Mouse (Mus musculus): Measurements from ENCODE around the gene Haghl. TPM values are rescaled to one million over a fixed set of nuclear protein-coding genes. Genes with fewer than 3 reads are reported as not detected.

Gene Haghl
- total RNA-seq, 2 experiments from 2014 or later: 112 to 123 TPM

DNA sequence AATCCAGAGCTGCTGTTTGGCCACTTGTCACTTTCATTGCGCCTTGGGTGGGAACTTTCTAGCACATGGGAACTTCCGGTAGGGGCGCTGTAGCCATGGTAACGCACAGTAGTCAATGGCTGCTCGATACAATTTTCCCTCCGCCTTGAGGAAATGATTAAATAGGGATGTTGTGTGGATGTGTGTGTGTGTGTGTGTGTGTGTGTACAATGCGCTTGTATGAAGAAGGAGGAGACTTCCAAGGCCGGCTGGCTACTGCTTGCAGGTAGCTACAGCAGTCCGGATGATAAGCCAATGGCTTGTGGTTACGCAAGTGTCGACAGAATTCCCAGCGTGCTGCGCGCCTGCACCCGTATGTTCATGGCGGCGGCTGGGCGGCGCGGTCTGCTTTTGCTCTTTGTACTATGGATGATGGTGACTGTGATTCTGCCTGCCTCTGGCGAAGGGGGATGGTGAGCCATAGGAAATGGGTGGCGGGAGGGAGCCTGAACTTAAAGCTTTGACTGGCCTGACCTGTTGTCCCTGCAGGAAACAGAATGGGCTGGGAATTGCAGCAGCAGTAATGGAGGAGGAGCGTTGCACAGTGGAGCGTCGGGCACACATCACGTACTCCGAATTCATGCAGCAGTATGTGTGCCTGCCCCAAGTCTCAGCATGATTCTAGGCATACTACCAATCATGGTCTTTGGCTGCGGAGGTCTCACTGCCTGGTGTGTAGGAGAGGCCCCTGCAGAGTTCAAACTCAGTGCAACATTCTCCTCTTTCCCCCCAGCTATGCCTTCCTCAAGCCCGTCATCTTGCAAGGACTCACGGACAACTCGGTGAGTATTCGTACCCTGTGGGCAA is 43.5 kb upstream of the Haghl start, which contains the start of gene Jmjd8:
TSS of gene Jmjd8 (plus strand) at position 156 of the 846 bp plus-strand sequence.
- peak; percentile 82 to 85 for DNase-seq (ENCODE audit: extremely low spot score in 1 of 2, low spot score in 2 of 2)
- intact Hi-C loops (cut with DNase I): no loop called here
- TF ChIP-seq CTCF (IDR thresholded peaks at IDR 0.05): peak; percentile 51
- peak within 1 kb of the TSS; percentile 95 for H3K27ac ChIP-seq
- H3K4me3 ChIP-seq: peak within 1 kb of the TSS; percentile 67

DNA sequence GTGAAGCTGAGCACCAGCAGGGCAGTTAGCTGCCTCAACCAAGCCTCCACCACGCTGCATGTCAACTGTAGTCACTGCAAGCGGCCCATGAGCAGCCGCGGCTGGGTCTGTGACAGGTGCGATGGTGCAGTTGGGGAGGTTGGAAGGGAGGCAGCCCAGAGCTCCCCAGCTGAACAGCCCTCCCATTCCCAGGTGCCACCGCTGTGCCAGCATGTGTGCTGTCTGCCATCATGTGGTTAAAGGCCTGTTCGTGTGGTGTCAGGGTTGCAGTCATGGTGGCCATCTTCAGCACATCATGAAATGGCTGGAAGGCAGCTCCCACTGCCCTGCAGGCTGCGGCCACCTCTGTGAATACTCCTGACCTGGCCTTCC is 42.7 kb upstream of the Haghl start:
- intact Hi-C loops (cut with DNase I): no loop called here
- Histone ChIP-seq H3K4me3 (peak overlapping the region; percentile 67), H3K27ac (peak overlapping the region; percentile 95)
- DNase-seq (ENCODE audit: extremely low spot score in 1 of 2, low spot score in 2 of 2): no peak
- no peak for TF ChIP-seq CTCF (IDR thresholded peaks at IDR 0.05)

DNA sequence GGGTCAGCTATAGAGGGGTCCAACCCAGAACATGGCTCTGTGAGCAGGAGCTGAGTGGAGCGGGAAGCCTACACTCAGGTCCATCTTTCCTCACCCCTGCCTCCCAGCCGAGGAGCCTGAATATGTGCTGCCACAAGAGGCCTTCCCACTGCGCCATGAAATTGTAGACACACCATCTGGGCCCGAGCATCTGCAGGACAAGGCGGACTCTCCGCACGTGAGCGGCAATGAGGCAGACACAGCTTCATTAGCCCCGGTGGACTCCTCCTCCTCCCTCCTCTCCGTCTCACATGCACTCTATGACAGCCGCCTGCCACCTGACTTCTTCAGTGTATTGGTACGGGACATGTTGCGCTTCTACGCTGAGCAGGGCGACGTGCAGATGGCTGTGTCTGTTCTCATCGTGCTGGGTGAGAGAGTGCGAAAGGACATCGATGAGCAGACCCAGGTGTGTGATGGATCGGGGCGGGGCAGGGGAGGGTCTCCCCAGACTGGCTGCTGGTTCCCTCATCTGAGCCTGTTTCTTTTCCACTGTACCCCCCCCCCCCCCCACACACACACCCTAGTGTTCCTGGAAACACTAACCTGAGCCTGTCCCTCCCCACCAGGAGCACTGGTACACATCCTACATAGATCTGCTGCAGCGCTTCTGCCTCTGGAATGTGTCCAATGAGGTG is 42.2 kb upstream of the Haghl start:
- Histone ChIP-seq H3K4me3 (no peak overlapping the region), H3K27ac (no peak overlapping the region)
- intact Hi-C loops (cut with DNase I): no loop called here
- no peak for TF ChIP-seq CTCF (IDR thresholded peaks at IDR 0.05)
- no peak for DNase-seq (ENCODE audit: extremely low spot score in 1 of 2, low spot score in 2 of 2)

DNA sequence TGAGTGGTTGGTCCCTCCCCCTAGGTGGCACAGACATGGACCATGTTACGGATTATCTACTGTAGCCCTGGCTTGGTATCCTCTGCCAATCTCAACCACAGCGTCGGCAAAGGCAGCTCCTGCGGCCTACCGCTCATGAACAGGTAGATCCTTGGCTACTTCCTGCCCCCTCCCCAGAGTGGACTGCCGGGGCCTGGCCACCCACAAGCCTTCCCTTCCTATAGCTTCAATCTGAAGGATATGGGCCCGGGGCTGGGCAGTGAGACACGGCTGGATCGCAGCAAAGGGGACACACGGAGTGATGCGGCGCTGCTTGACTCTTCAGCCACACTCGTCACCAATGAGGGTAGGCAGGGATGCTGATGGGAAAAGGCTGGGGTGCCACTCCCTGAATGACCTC is 41.5 kb upstream of the Haghl start:
- no peak for TF ChIP-seq CTCF (IDR thresholded peaks at IDR 0.05)
- intact Hi-C loops (cut with DNase I): no loop called here
- DNase-seq (ENCODE audit: extremely low spot score in 1 of 2, low spot score in 2 of 2): no peak
- Histone ChIP-seq H3K4me3 (no peak overlapping the region), H3K27ac (no peak overlapping the region)

DNA sequence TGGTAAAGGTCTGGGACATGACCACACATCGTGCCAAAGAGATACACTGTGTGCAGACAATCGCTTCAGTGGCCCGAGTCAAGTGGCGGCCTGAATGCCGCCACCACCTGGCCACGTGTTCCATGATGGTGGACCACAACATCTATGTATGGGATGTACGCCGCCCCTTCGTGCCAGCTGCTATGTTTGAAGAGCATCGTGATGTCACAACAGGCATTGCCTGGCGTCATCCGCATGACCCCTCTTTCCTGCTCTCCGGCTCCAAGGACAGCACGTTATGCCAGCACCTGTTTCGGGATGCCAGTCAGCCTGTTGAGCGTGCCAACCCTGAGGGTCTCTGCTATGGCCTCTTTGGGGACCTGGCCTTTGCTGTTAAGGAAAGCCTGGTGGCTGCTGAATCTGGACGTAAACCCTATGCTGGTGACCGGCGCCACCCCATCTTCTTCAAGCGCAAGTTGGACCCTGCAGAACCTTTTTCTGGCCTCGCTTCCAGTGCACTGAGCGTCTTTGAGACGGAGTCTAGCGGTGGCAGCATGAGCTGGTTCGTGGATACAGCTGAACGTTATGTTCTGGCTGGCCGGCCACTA is 40.6 kb upstream of the Haghl start:
- TF ChIP-seq CTCF (IDR thresholded peaks at IDR 0.05): no peak
- intact Hi-C loops (cut with DNase I): no loop called here
- H3K4me3 ChIP-seq: no peak overlapping the region
- no peak overlapping the region for H3K27ac ChIP-seq
- no peak for DNase-seq (ENCODE audit: extremely low spot score in 1 of 2, low spot score in 2 of 2)

DNA sequence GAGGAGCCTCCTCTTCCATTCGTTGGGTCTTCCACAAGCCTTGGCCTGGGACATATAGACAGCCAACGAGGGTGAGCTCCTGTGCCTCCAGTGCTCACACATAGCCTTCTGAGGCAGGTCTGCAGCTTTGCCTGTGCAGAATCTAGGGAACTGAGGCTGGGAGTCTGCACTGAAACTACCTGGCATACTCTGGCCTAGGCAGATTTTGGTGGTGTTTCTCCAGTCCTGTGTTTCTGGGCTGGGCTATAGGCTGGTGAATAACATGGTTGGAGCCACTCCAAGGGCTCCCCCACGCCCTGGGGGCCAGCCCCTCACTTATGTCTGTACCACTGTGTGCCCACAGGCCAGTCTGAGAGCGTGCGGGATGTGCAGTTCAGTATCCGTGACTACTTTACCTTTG is 39.8 kb upstream of the Haghl start:
- TF ChIP-seq CTCF (IDR thresholded peaks at IDR 0.05): no peak
- no peak overlapping the region for H3K27ac ChIP-seq
- intact Hi-C loops (cut with DNase I): no loop called here
- no peak overlapping the region for H3K4me3 ChIP-seq
- no peak for DNase-seq (ENCODE audit: extremely low spot score in 1 of 2, low spot score in 2 of 2)

DNA sequence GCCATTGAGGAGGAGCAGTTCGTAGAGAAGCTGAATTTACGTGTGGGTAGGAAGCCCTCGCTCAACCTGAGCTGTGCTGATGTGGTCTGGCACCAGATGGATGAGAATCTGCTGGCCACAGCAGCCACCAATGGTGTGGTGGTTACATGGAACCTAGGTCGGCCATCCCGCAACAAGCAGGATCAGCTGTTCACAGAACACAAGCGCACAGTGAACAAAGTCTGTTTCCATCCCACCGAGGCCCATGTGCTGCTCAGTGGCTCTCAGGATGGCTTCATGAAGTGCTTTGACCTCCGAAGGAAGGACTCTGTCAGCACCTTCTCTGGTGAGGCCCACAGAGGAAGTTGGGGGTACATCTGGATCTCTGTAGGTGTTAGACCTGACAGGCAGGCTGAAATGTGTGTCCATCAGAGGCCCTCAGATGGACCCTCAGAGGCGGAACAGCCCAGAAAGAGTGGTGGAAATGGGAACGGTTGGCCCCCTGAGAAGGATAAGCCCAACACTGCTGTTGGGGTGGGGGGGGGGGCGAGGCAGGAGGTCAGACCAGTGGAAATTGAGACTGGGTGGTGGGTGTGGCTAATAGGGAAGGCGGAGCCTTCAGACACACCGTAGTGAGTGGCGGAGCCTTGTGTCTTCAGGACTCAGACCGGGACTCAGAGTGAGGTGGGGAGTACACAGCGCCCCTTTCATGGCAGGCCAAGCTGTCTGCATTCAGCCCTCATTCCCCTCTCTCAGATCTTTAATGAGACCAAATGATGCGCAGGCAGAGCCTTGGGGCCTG is 39.1 kb upstream of the Haghl start:
- no peak for DNase-seq (ENCODE audit: extremely low spot score in 1 of 2, low spot score in 2 of 2)
- intact Hi-C loops (cut with DNase I): no loop called here
- H3K4me3 ChIP-seq: peak overlapping the region; percentile 72
- H3K27ac ChIP-seq: no peak overlapping the region
- no peak for TF ChIP-seq CTCF (IDR thresholded peaks at IDR 0.05)

DNA sequence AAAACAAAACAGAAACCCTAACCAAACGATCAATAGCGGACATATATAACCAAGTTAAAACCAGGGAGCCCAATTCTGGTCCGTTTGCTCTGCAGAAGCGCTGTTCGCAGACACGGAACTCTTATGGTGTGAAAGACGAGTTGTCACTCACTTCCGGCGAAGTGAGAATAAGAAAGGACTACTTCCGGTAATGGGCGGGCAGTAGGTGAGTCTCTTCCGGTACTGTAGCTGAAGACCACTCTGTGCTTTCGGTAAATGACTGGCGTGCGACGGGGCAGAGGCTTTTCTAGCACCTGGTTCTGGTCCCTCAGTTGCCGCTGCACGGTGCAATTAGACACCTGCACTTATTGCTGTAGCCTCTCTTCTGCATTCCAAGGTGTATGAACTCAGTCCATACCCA is 38.0 kb upstream of the Haghl start, which contains the start of gene Wdr24:
TSS of gene Wdr24 (plus strand) at position 176 of the 400 bp plus-strand sequence.
- peak within 1 kb of the TSS; percentile 75 for H3K27ac ChIP-seq
- peak; percentile 77 to 78 for DNase-seq (ENCODE audit: extremely low spot score in 1 of 2, low spot score in 2 of 2)
- peak within 1 kb of the TSS; percentile 72 for H3K4me3 ChIP-seq
- TF ChIP-seq CTCF (IDR thresholded peaks at IDR 0.05): no peak
- intact Hi-C loops (cut with DNase I): no loop called here

DNA sequence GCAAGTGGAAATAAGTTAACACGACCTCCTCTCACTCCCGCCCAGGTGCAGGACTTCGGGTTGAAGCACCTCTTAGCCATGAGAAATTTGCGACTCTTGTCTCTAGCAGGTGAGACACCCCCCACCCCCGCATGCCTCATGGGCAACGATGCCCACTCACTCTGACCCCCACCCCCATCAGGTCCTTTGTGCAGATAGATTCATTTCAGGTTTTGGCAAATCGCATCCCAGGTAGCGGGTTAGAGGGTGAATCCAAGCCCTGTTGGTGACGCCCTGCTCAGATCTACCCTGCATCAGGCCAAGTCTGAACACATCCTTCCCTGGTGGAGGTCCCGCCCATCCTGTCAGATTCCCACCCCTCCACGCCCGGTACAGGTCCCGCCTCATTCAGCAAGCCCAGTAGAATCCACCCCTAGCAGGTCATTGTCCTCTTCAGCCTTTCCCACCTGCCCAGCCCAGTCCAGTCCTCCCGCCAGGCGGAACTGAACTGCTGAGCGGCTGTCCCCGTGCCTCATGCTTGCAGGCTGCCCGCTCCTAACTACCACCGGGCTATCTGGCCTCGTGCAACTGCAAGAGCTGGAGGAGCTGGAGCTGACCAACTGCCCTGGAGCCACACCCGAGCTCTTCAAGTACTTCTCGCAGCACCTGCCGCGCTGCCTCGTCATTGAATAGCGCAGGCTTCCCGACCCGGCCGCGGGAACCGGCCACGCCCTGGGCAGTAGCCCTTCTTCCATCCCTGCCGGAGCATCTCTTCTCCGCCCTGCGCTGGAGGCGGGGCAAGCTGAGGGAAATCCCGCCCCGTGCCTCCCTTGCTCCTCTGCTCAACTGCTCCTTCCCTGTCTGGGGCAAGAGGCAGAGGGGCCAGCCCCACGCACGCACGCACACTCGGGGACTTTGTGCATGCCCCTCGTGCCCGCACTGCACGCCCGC is 33.6 kb upstream of the Haghl start:
- Histone ChIP-seq H3K4me3 (no peak overlapping the region), H3K27ac (no peak overlapping the region)
- no peak for TF ChIP-seq CTCF (IDR thresholded peaks at IDR 0.05)
- intact Hi-C loops (cut with DNase I): no loop called here
- DNase-seq (ENCODE audit: extremely low spot score in 1 of 2, low spot score in 2 of 2): no peak

DNA sequence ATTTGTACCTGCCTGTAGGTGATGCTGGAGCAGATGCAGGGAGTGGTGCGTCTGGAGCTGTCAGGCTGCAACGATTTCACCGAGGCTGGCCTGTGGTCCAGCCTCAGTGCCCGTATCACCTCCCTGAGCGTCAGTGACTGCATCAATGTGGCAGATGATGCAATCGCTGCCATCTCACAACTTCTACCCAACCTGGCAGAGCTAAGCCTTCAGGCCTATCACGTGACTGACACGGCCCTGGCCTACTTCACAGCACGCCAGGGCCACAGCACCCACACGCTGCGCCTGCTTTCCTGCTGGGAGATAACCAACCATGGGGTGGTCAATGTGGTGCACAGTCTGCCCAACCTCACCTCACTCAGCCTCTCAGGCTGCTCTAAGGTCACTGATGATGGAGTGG is 32.2 kb upstream of the Haghl start:
- no peak for DNase-seq (ENCODE audit: extremely low spot score in 1 of 2, low spot score in 2 of 2)
- TF ChIP-seq CTCF (IDR thresholded peaks at IDR 0.05): no peak
- Histone ChIP-seq H3K4me3 (no peak overlapping the region), H3K27ac (0 out of 2 replicates have a peak overlapping the region, but pooled peaks have one; percentile 11)
- intact Hi-C loops (cut with DNase I): no loop called here

All from left cerebral cortex, adult 2 months (tissue).